Mouse (Mus musculus) CH12.LX (cell line): ENCODE results near the gene Tulp4.

Experiments used
- EP300 ChIP-seq: IDR thresholded peaks from 2 replicates; pipeline ENCODE4 v1.6.1; 2011; ENCODE audit warnings: low read length, improper control_type of control experiment
- ETS1 ChIP-seq: conservative IDR thresholded peaks from 2 replicates; pipeline ENCODE4 v1.6.1; 2012; ENCODE audit warnings: low read depth, mild to moderate bottlenecking, inconsistent platforms, low read length, improper control_type of control experiment, moderate library complexity
- POLR2A ChIP-seq: IDR thresholded peaks from 2 replicates; pipeline ENCODE4 v1.6.1; 2011; ENCODE audit warnings: low read depth, mild to moderate bottlenecking, improper control_type of control experiment, low read length
- TBP ChIP-seq: conservative IDR thresholded peaks from 2 replicates; pipeline ENCODE4 v1.6.1; 2011; ENCODE audit warnings: low read depth, low read length, improper control_type of control experiment
- UBTF ChIP-seq: IDR thresholded peaks from 2 replicates; pipeline ENCODE4 v1.6.1; 2012; ENCODE audit warnings: low read depth, mild to moderate bottlenecking, inconsistent platforms, low read length, improper control_type of control experiment, moderate library complexity
- ZNF384 ChIP-seq: IDR thresholded peaks from 2 replicates; pipeline ENCODE4 v1.6.1; 2012; ENCODE audit warnings: low read depth, low read length, improper control_type of control experiment, inconsistent platforms

GRCm38 (mm10) chr17:6066021-6066420 lies 40.2 kb upstream of the Tulp4 start:
- no peak for TF ChIP-seq UBTF
- no peak for TF ChIP-seq POLR2A
- TF ChIP-seq ZNF384 = no peak
- no peak for TF ChIP-seq EP300
- TF ChIP-seq ETS1 = no peak
- no peak for TF ChIP-seq TBP
